Mouse (Mus musculus) T-helper 2 cell (primary cell): Measurements from ENCODE around the gene Fmnl2.

ENCODE experiments used
- in situ Hi-C: fragments of 300-600 bp; cut with MboI, MseI; formaldehyde crosslinking; loops from one replicate; pipeline ENCODE4 v1.15.1; 2025; ENCODE audit warnings: high pct_unique_total_duplicates

Fmnl2 gene

GRCm38 (mm10) chr2:52913746-52914145, 56.1 kb downstream of the Fmnl2 start:
- in situ Hi-C loops, result no loop called here

GRCm38 (mm10) chr2:52915536-52915935, 57.9 kb downstream of the Fmnl2 start:
- in situ Hi-C loops, result loop anchor here (5.0 kb wide), 1 partner anchor 88 kb away; no protein-coding TSS in a partner anchor

GRCm38 (mm10) chr2:52918094-52918493, 60.4 kb downstream of the Fmnl2 start:
- in situ Hi-C loops, result loop anchor here (5.0 kb wide), 1 partner anchor 91 kb away; no protein-coding TSS in a partner anchor

- in situ Hi-C loops, result no loop called here
Observed at GRCm38 (mm10) chr2:52920701-52921435, 63.2 kb downstream of the Fmnl2 start.

GRCm38 (mm10) chr2:52925062-52925461, 67.4 kb downstream of the Fmnl2 start:
- in situ Hi-C loops, result no loop called here

- in situ Hi-C loops, result no loop called here
Observed at GRCm38 (mm10) chr2:52927381-52927780, 69.7 kb downstream of the Fmnl2 start.

- in situ Hi-C loops, result no loop called here
Observed at GRCm38 (mm10) chr2:52927858-52928301, 70.2 kb downstream of the Fmnl2 start.

GRCm38 (mm10) chr2:52928401-52928800, 70.7 kb downstream of the Fmnl2 start:
- in situ Hi-C loops, result no loop called here

GRCm38 (mm10) chr2:52930106-52930868, 72.6 kb downstream of the Fmnl2 start:
- in situ Hi-C loops, result no loop called here

GRCm38 (mm10) chr2:52931315-52931714, 73.7 kb downstream of the Fmnl2 start:
- in situ Hi-C loops, result no loop called here

GRCm38 (mm10) chr2:52935906-52936305, 78.2 kb downstream of the Fmnl2 start:
- in situ Hi-C loops, result no loop called here

- in situ Hi-C loops, result no loop called here
Observed at GRCm38 (mm10) chr2:52938351-52939074, 80.9 kb downstream of the Fmnl2 start.

- in situ Hi-C loops, result no loop called here
Observed at GRCm38 (mm10) chr2:52943644-52944423, 86.2 kb downstream of the Fmnl2 start.

- in situ Hi-C loops, result no loop called here
Observed at GRCm38 (mm10) chr2:52944594-52944993, 86.9 kb downstream of the Fmnl2 start.

- in situ Hi-C loops, result no loop called here
Observed at GRCm38 (mm10) chr2:52946074-52946473, 88.4 kb downstream of the Fmnl2 start.

- in situ Hi-C loops, result no loop called here
Observed at GRCm38 (mm10) chr2:52946524-52947186, 89.0 kb downstream of the Fmnl2 start.

- in situ Hi-C loops, result no loop called here
Observed at GRCm38 (mm10) chr2:52948406-52948805, 90.7 kb downstream of the Fmnl2 start.

- in situ Hi-C loops, result no loop called here
Observed at GRCm38 (mm10) chr2:52949556-52949955, 91.9 kb downstream of the Fmnl2 start.

- in situ Hi-C loops, result no loop called here
Observed at GRCm38 (mm10) chr2:52950226-52950625, 92.6 kb downstream of the Fmnl2 start.

GRCm38 (mm10) chr2:52952202-52952730, 94.6 kb downstream of the Fmnl2 start:
- in situ Hi-C loops, result no loop called here
